Mouse (Mus musculus) stomach, embryonic 16.5 days (tissue): Measurements from ENCODE around the gene Adgrv1. TPM values are rescaled to one million over a fixed set of nuclear protein-coding genes. Genes with fewer than 3 reads are reported as not detected.

Source experiments
- ATAC-seq: fragments of 200-750 bp; cut with Nextera tagmentation; 2 replicates; pipeline ENCODE4 v1.8.0; 2017; ENCODE audit warnings: moderate number of reproducible peaks, moderate TSS enrichment; ENCODE audit not compliant: insufficient read depth, low FRiP score
- H3K27ac ChIP-seq: fragments of 300-500 bp; sonication (generic); 2 replicates; pipeline ENCODE4 v1.5.1; 2014; ENCODE audit warnings: low read length
- H3K27me3 ChIP-seq: fragments of 300-500 bp; sonication (generic); 2 replicates; pipeline ENCODE4 v1.6.1; 2014; ENCODE audit warnings: low read length, control low read depth, mixed read lengths; ENCODE audit not compliant: control insufficient read depth, insufficient read depth
- H3K36me3 ChIP-seq: fragments of 300-500 bp; sonication (generic); 2 replicates; pipeline ENCODE4 v1.6.1; 2014; ENCODE audit warnings: low read length; ENCODE audit not compliant: control insufficient read depth, insufficient read depth
- H3K4me1 ChIP-seq: fragments of 300-500 bp; sonication (generic); 2 replicates; pipeline ENCODE4 v1.6.1; 2014; ENCODE audit warnings: low read length, control low read depth, mixed read lengths; ENCODE audit not compliant: control insufficient read depth, insufficient read depth
- H3K4me2 ChIP-seq: fragments of 300-500 bp; sonication (generic); 2 replicates; pipeline ENCODE4 v1.6.1; 2014; ENCODE audit warnings: low read depth, low read length, mixed read lengths
- H3K4me3 ChIP-seq: fragments of 300-500 bp; sonication (generic); replicated peaks from 2 replicates; pipeline ENCODE4 v1.5.1; 2014; ENCODE audit warnings: mild to moderate bottlenecking, low read length
- H3K9ac ChIP-seq: fragments of 300-500 bp; sonication (generic); 2 replicates; pipeline ENCODE4 v1.6.1; 2014; ENCODE audit warnings: low read length
- H3K9me3 ChIP-seq: fragments of 300-500 bp; sonication (generic); replicated peaks from 2 replicates; pipeline ENCODE4 v1.6.1; 2016; ENCODE audit warnings: low read length, control low read depth; ENCODE audit not compliant: control insufficient read depth
- WGBS: fragments of 180-500 bp; shearing (Covaris S2); extraction: QIAGEN DNeasy Blood & Tissue Kit; methylation state at CpG from one replicate; pipeline ENCODE4 v1.1.7; 2014; 5-methylcytosine and 5-hydroxymethylcytosine counted together
- polyA plus RNA-seq: library from polyadenylated mRNA; unstranded; fragments of >200 nt; fragmentation: Nextera tagmentation; extraction: Ambion mirVana; gene quantifications from 2 replicates; pipeline ENCODE4 v1.2.1, GENCODE M21; 2015

Adgrv1 gene
- polyA plus RNA-seq: 1.1 and 1.3 TPM in 2 replicates

- Histone ChIP-seq H3K27me3 (peaks cover 15% of the 10 kb centered on the region), H3K4me1 (peaks cover 8% of the 10 kb centered on the region), H3K27ac (no peak within 1 kb of the TSS), H3K36me3 (no peaks in the 10 kb centered on the region), H3K9me3 (no peaks in the 10 kb centered on the region), H3K4me2 (peak within 1 kb of the TSS; percentile 70), H3K9ac (peak within 1 kb of the TSS; percentile 46; the same call in 1 of the 2 replicates), H3K4me3 (peak within 1 kb of the TSS; percentile 45)
- ATAC-seq: peak; percentile 97
- 2% methylated on average over 42 of the region's 42 CpGs for WGBS
Observed at GRCm38 (mm10) chr13:81632720-81633415, at the start of gene Adgrv1. Gene Adgrv1, minus strand, starts transcription at chr13:81633154.

- H3K9me3 ChIP-seq: no peaks in the 10 kb centered on the region
- peaks cover 6% of the 10 kb centered on the region; the same call in 1 of the 2 replicates for H3K36me3 ChIP-seq
- no peak overlapping the region for H3K27ac ChIP-seq
- ATAC-seq: no peak
- no peaks in the 10 kb centered on the region for H3K27me3 ChIP-seq
- H3K4me3 ChIP-seq: no peak overlapping the region
- no peak overlapping the region for H3K4me2 ChIP-seq
- H3K4me1 ChIP-seq: no peaks in the 10 kb centered on the region
- WGBS: 68% methylated on average over 8 of the region's 8 CpGs
- H3K9ac ChIP-seq: no peak overlapping the region
Observed at GRCm38 (mm10) chr13:81675333-81675732, 42.4 kb upstream of the Adgrv1 start.

DNA sequence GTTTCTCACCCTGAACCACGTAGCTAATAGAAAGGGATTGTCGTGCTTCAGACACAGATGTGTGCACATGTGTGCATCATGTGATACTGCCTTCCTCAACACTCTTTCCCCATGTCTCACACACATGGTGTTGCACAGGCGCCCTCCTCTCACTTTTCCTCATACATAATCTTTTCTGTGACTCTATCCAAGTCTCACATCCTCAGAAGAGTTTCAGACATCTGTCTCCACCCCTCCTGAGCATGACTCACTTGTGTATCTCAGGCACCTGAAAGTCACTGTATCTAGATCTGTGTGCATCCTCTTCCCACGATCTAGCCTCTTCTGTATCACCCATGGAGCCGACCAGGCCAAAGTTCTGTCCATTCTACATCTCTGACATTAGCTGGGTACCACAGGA lies 34.8 kb upstream of the Adgrv1 start:
- Histone ChIP-seq H3K27me3 (no peaks in the 10 kb centered on the region), H3K9me3 (no peaks in the 10 kb centered on the region), H3K4me2 (no peak overlapping the region), H3K27ac (no peak overlapping the region), H3K9ac (no peak overlapping the region), H3K4me3 (no peak overlapping the region), H3K36me3 (peaks cover 22% of the 10 kb centered on the region; the same call in 1 of the 2 replicates), H3K4me1 (no peaks in the 10 kb centered on the region)
- WGBS: 87% methylated on average over 5 of the region's 5 CpGs
- no peak for ATAC-seq

DNA sequence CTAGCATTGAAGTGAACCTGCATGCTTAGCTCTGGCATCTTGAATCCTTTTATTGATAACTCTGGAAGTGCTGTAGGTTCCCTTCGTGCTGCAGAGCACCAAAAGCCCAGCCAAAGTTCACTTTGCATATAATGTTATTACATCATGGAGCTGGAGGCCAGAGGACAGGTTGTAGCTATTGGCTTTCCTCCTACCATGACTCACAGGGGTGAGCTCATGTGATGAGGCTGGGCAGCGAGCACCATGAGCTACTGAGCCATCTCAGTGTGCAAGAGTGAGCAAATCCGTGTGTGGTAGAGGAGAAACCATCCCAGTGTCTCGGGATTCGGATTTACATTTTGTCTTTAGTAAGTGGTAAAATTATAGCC lies 31.4 kb upstream of the Adgrv1 start:
- Histone ChIP-seq H3K4me1 (no peaks in the 10 kb centered on the region), H3K27me3 (no peaks in the 10 kb centered on the region), H3K9me3 (no peaks in the 10 kb centered on the region), H3K27ac (no peak overlapping the region), H3K9ac (no peak overlapping the region), H3K4me3 (no peak overlapping the region), H3K4me2 (no peak overlapping the region), H3K36me3 (0 out of 2 replicates have a peak, but pooled peaks cover 14% of the 10 kb centered on the region)
- WGBS: 82% methylated on average over 5 of the region's 5 CpGs
- ATAC-seq: no peak

DNA sequence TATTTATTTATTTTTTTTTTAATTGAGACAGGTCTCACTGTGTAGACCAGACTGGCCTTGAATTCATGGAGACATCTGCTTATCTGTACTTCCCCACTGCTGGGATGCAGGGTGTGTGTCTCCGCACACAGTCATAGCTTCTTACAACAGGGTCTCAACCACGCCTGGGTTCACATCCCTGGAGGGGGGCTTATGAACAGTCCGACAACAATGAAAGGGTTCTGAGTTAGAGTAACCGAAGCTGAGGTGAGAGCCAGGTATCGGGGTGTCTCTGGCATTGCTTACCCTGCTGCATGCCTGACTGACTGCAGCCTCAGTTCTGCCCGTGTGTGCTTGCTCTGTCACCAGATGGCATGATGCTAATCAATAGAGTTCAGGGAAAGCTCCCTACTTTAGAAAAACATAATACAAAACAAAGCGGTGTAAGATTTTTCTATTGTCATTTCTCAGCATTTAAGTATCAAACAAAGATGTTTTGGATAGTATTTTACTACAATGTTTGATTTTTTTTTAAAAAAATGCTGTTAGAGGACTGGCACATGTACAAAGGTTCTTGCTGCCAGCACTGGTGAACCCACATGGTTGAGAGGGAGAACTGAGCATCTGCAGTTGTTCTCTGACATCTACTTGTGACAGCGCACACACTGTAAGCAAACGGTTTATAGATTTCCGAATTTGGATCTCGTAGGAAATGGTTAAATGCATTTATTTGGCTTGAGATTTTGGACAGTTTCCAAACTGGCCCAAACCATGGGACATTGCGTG lies 30.8 kb upstream of the Adgrv1 start:
- 82% methylated on average over 12 of the region's 12 CpGs for WGBS

DNA sequence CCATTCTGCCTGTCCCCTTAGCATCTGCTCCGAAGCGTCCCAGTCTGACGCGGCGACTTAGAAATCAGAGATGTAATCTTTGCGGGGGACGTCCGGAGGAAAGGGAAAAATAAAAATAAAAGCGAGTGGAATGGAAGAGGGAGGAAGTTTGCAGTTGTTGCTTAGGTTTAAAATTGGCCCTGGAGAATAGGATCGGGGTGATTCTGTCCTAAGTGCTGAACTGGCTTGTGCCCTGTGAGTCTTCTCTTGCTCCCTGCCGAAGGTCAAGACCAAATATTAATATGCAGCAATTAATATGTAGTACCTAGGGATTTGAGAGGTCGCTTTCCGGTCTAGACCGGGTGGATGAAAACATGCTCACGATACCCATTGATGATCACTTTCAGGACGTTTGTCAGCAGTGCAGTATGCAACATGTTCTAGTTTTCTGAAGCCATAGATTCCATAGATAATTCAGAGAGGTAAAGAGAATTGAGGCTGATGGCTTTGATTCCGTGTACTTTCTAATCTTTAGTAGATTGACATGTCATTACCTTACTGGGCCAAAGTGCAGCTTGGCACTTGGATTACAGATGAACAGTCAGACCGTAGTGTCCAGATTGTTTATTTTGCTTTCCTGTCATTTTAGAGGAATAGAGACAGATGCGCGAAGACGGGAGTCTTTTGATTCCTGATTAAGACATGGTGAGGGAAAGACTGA lies 25.2 kb upstream of the Adgrv1 start:
- Histone ChIP-seq H3K9me3 (peaks cover 3% of the 10 kb centered on the region; the same call in 1 of the 2 replicates), H3K4me3 (peak overlapping the region; percentile 87), H3K27ac (peak overlapping the region; percentile 87), H3K4me2 (peak overlapping the region; percentile 87), H3K36me3 (no peaks in the 10 kb centered on the region), H3K4me1 (peaks cover 10% of the 10 kb centered on the region), H3K27me3 (no peaks in the 10 kb centered on the region), H3K9ac (peak overlapping the region; percentile 92)
- ATAC-seq: peak; percentile 5; the same call in 1 of the 2 replicates
- 3% methylated on average over 21 of the region's 21 CpGs for WGBS

More for the DNA sequence above, 30.8 kb upstream of the Adgrv1 start:
- H3K4me1 ChIP-seq: peaks cover 3% of the 10 kb centered on the region
- no peak overlapping the region for H3K4me3 ChIP-seq
- no peaks in the 10 kb centered on the region for H3K27me3 ChIP-seq
- 0 out of 2 replicates have a peak, but pooled peaks cover 12% of the 10 kb centered on the region for H3K36me3 ChIP-seq
- H3K9me3 ChIP-seq: no peaks in the 10 kb centered on the region
- no peak overlapping the region for H3K9ac ChIP-seq
- no peak overlapping the region for H3K27ac ChIP-seq
- H3K4me2 ChIP-seq: no peak overlapping the region
- no peak for ATAC-seq

DNA sequence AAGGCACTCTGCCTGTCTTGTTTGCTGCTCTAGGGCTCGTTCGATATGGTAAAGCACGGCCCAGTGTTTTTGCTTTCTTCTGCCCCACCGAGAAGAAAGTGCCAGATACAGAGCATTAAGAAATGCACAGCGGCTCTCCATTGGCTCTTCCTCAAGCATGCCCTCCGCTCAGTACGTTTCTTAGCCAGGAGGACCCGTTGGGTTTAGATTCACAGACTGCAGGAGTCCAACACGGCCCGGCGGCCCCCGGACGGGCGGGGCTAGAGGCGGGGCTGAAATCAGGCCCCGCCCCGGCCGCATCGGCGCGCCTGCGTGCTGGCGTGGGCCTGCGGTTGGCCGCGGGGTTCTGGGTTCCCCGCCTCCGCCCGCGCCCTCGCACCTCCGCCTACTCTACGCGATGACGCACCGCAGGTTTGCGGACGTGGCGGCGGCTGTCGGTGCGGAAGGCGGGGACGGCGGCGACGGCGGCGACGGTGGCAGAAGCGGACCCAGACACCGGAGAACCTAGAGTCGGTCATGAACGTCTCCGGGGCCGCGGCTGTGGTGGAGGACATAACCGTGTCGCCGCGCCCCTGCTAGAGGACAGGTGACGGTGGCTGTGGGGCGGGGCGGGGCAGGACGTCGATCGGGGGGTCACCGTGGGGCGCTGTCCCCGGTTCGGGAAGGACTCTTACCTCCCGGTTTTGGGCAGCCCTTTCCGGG lies 24.5 kb upstream of the Adgrv1 start, which contains the start of gene Lysmd3:
Gene Lysmd3, plus strand, starts transcription at position 313 of the 702 bp plus-strand sequence.
- Histone ChIP-seq H3K36me3 (no peaks in the 10 kb centered on the region), H3K4me3 (peak within 1 kb of the TSS; percentile 87), H3K4me2 (peak within 1 kb of the TSS; percentile 87), H3K9me3 (peaks cover 3% of the 10 kb centered on the region; the same call in 1 of the 2 replicates), H3K27me3 (no peaks in the 10 kb centered on the region), H3K27ac (peak within 1 kb of the TSS; percentile 94), H3K9ac (peak within 1 kb of the TSS; percentile 92), H3K4me1 (peaks cover 10% of the 10 kb centered on the region)
- under 1% methylated on average over 72 of the region's 73 CpGs for WGBS
- peak; percentile 100 for ATAC-seq

DNA sequence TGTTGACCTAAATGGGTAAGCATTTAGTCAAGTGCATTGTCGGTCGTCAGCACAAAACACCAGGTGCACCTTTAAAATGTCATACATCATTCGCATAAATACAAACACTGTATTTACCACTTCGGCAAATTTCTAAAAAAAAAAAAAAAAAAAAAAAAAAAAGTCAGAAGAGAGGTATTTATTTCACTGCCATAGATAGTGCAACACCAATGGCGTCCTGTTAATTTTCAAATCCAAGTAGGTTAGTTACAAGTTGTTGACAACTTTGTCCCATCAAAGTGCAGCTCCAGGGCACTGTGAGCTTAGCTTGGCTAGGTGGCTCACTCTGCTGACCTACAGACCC lies 24.0 kb upstream of the Adgrv1 start:
- H3K4me1 ChIP-seq: peaks cover 10% of the 10 kb centered on the region
- peak overlapping the region; percentile 87 for H3K4me3 ChIP-seq
- 17% methylated on average over 5 of the region's 5 CpGs for WGBS
- no peak for ATAC-seq
- no peaks in the 10 kb centered on the region for H3K36me3 ChIP-seq
- H3K4me2 ChIP-seq: peak overlapping the region; percentile 66
- H3K27ac ChIP-seq: peak overlapping the region; percentile 94
- H3K9me3 ChIP-seq: peaks cover 3% of the 10 kb centered on the region; the same call in 1 of the 2 replicates
- H3K9ac ChIP-seq: peak overlapping the region; percentile 75
- H3K27me3 ChIP-seq: no peaks in the 10 kb centered on the region
